Mouse (Mus musculus) midbrain, postnatal 0 days (tissue): ENCODE results near the gene Cdc42ep3. TPM values are rescaled to one million over a fixed set of nuclear protein-coding genes. Genes with fewer than 3 reads are reported as not detected.

ENCODE experiments used
- ATAC-seq: fragments of 200-750 bp; cut with Nextera tagmentation; 2 replicates; pipeline ENCODE4 v1.8.0; 2017; ENCODE audit warnings: moderate number of reproducible peaks, mild to moderate bottlenecking, moderate TSS enrichment, moderate library complexity; ENCODE audit not compliant: low FRiP score
- DNase-seq: peaks from one replicate; pipeline ENCODE4 v3.0.0-alpha.2; 2015; ENCODE audit warnings: low spot score
- H3K27ac ChIP-seq: fragments of 300-500 bp; sonication (generic); 2 replicates; pipeline ENCODE4 v1.5.1; 2014; ENCODE audit warnings: low read depth, mild to moderate bottlenecking, low read length, mixed read lengths
- H3K27me3 ChIP-seq: fragments of 300-500 bp; sonication (generic); 2 replicates; pipeline ENCODE4 v1.6.1; 2014; ENCODE audit warnings: low read length, control low read depth, mixed read lengths; ENCODE audit not compliant: insufficient read depth
- H3K36me3 ChIP-seq: fragments of 300-500 bp; sonication (generic); 2 replicates; pipeline ENCODE4 v1.6.1; 2014; ENCODE audit warnings: low read length, control low read depth, mixed read lengths; ENCODE audit not compliant: insufficient read depth
- H3K4me1 ChIP-seq: fragments of 300-500 bp; sonication (generic); 2 replicates; pipeline ENCODE4 v1.6.1; 2014; ENCODE audit warnings: mild to moderate bottlenecking, control low read depth, antibody characterized with exemption, low read length, mixed read lengths; ENCODE audit not compliant: insufficient read depth
- H3K4me2 ChIP-seq: fragments of 300-500 bp; sonication (generic); 2 replicates; pipeline ENCODE4 v1.6.1; 2014; ENCODE audit warnings: low read depth, mild to moderate bottlenecking, low read length, mixed read lengths; ENCODE audit not compliant: poor library complexity, severe bottlenecking
- H3K4me3 ChIP-seq: fragments of 300-500 bp; sonication (generic); 2 replicates; pipeline ENCODE4 v1.5.1; 2014; ENCODE audit warnings: low read depth, mild to moderate bottlenecking, low read length, moderate library complexity
- H3K9ac ChIP-seq: fragments of 300-500 bp; sonication (generic); replicated peaks from 2 replicates; pipeline ENCODE4 v1.6.1; 2014; ENCODE audit warnings: mild to moderate bottlenecking, low read length, moderate library complexity, mixed read lengths; ENCODE audit not compliant: poor library complexity, severe bottlenecking
- H3K9me3 ChIP-seq: fragments of 300-500 bp; sonication (generic); 2 replicates; pipeline ENCODE4 v1.6.1; 2016; ENCODE audit warnings: low read length, control low read depth
- CTCF ChIP-seq: IDR thresholded peaks from 2 replicates; pipeline ENCODE4 v1.5.1; 2016; ENCODE audit warnings: antibody characterized with exemption, mild to moderate bottlenecking
- WGBS: fragments of 180-500 bp; shearing (Covaris S2); extraction: QIAGEN DNeasy Blood & Tissue Kit; methylation state at CpG from one replicate; pipeline ENCODE4 v1.1.7; 2014; 5-methylcytosine and 5-hydroxymethylcytosine counted together
- polyA plus RNA-seq: library from polyadenylated mRNA; unstranded; fragments of >200 nt; fragmentation: Nextera tagmentation; extraction: Ambion mirVana; gene quantifications from 2 replicates; pipeline ENCODE4 v1.2.1, GENCODE M21; 2015
- total RNA-seq: library from RNA; depleted of rRNA; stranded (reverse); fragments of >200 nt; gene quantifications from 2 replicates; pipeline ENCODE4 v1.2.3, GENCODE M21; 2014; rRNA removed

Cdc42ep3 gene
- total RNA-seq: 26.4 and 32.8 TPM in 2 replicates
- polyA plus RNA-seq: 37.6 and 40.6 TPM in 2 replicates

- peak; percentile 82 for ATAC-seq
- peaks cover 6% of the 10 kb centered on the region; the same call in 1 of the 2 replicates for H3K4me1 ChIP-seq
- H3K4me3 ChIP-seq: peak within 1 kb of the TSS; percentile 76
- H3K36me3 ChIP-seq: no peaks in the 10 kb centered on the region
- H3K9ac ChIP-seq: peak within 1 kb of the TSS; percentile 91
- under 1% methylated on average over 69 of the region's 74 CpGs for WGBS
- TF ChIP-seq CTCF: peak; percentile 29
- H3K27me3 ChIP-seq: no peaks in the 10 kb centered on the region
- H3K9me3 ChIP-seq: no peaks in the 10 kb centered on the region
- peak within 1 kb of the TSS; percentile 89 for H3K4me2 ChIP-seq
- peak within 1 kb of the TSS; percentile 93 for H3K27ac ChIP-seq
- DNase-seq: peak; percentile 76
These were observed at the start of gene Cdc42ep3 for GRCm38 (mm10) chr17:79354444-79355270. Gene Cdc42ep3, minus strand, starts transcription at chr17:79355091.

GRCm38 (mm10) chr17:79400356-79400755 is 45.5 kb upstream of the Cdc42ep3 start:
- H3K9ac ChIP-seq: no peak overlapping the region
- DNase-seq (no peak), ATAC-seq (no peak)
- H3K4me2 ChIP-seq: no peak overlapping the region
- TF ChIP-seq CTCF: no peak
- WGBS: 89% methylated on average over 2 of the region's 2 CpGs
- no peaks in the 10 kb centered on the region for H3K4me1 ChIP-seq
- no peaks in the 10 kb centered on the region for H3K36me3 ChIP-seq
- H3K4me3 ChIP-seq: no peak overlapping the region
- H3K27ac ChIP-seq: no peak overlapping the region
- H3K27me3 ChIP-seq: no peaks in the 10 kb centered on the region
- no peaks in the 10 kb centered on the region for H3K9me3 ChIP-seq

- no peak for ATAC-seq
These were observed 43.5 kb upstream of the Cdc42ep3 start for GRCm38 (mm10) chr17:79398416-79398815.

GRCm38 (mm10) chr17:79394799-79395198 is 39.9 kb upstream of the Cdc42ep3 start:
- no peak for ATAC-seq
- H3K27ac ChIP-seq: no peak overlapping the region
- WGBS: 68% methylated on average over 5 of the region's 5 CpGs
- H3K4me3 ChIP-seq: no peak overlapping the region
- DNase-seq: peak; percentile 5
- no peaks in the 10 kb centered on the region for H3K36me3 ChIP-seq
- no peaks in the 10 kb centered on the region for H3K9me3 ChIP-seq
- no peaks in the 10 kb centered on the region for H3K4me1 ChIP-seq
- TF ChIP-seq CTCF: no peak
- H3K4me2 ChIP-seq: no peak overlapping the region
- H3K9ac ChIP-seq: no peak overlapping the region
- no peaks in the 10 kb centered on the region for H3K27me3 ChIP-seq

More at GRCm38 (mm10) chr17:79398416-79398815, 43.5 kb upstream of the Cdc42ep3 start:
- no peak for DNase-seq
- Histone ChIP-seq H3K27ac (no peak overlapping the region), H3K27me3 (no peaks in the 10 kb centered on the region), H3K4me1 (no peaks in the 10 kb centered on the region), H3K9ac (no peak overlapping the region), H3K9me3 (no peaks in the 10 kb centered on the region), H3K4me3 (no peak overlapping the region), H3K36me3 (no peaks in the 10 kb centered on the region), H3K4me2 (no peak overlapping the region)
- 64% methylated on average over 3 of the region's 3 CpGs for WGBS
- no peak for TF ChIP-seq CTCF

GRCm38 (mm10) chr17:79393886-79394285 is 39.0 kb upstream of the Cdc42ep3 start:
- no peak for ATAC-seq
- Histone ChIP-seq H3K4me1 (no peaks in the 10 kb centered on the region), H3K36me3 (no peaks in the 10 kb centered on the region), H3K4me2 (no peak overlapping the region), H3K27ac (no peak overlapping the region), H3K27me3 (no peaks in the 10 kb centered on the region), H3K9ac (no peak overlapping the region), H3K4me3 (no peak overlapping the region), H3K9me3 (no peaks in the 10 kb centered on the region)
- no peak for TF ChIP-seq CTCF
- WGBS: 84% methylated on average over 7 of the region's 7 CpGs
- no peak for DNase-seq

- DNase-seq (no peak), ATAC-seq (no peak)
- no peak overlapping the region for H3K9ac ChIP-seq
- H3K4me3 ChIP-seq: no peak overlapping the region
- 63% methylated on average over 8 of the region's 8 CpGs for WGBS
- H3K4me1 ChIP-seq: no peaks in the 10 kb centered on the region
- H3K9me3 ChIP-seq: no peaks in the 10 kb centered on the region
- H3K27me3 ChIP-seq: no peaks in the 10 kb centered on the region
- no peaks in the 10 kb centered on the region for H3K36me3 ChIP-seq
- no peak overlapping the region for H3K27ac ChIP-seq
- no peak for TF ChIP-seq CTCF
- H3K4me2 ChIP-seq: no peak overlapping the region
These were observed 32.7 kb upstream of the Cdc42ep3 start for GRCm38 (mm10) chr17:79387465-79388066.
